Mouse (Mus musculus): ENCODE data around the gene Ufc1. TPM values are rescaled to one million over a fixed set of nuclear protein-coding genes. Genes with fewer than 3 reads are reported as not detected.

Gene Ufc1
- total RNA-seq, 1 experiment, result 78.8 TPM

GRCm38 (mm10) chr1:171258921-171259320 is 35.9 kb downstream of the Ufc1 start:
- Histone ChIP-seq H3K4me1 (ENCODE audit: control insufficient read depth in 2 of 2, insufficient read depth in 2 of 2, low read length in 2 of 2, poor library complexity in 1 of 2) (peaks cover 0 to 7% of the 10 kb centered on the region in 2 experiments; a peak in 1 of 4 replicates), H3K4me3 (ENCODE audit: insufficient read depth in 1 of 2, low read depth in 1 of 2, low read length in 2 of 2, poor library complexity in 1 of 2, severe bottlenecking in 1 of 2) (peak overlapping the region; percentile 20 to 45; a peak in 2 of 4 replicates), H3K27ac (ENCODE audit: insufficient read depth, low read depth, low read length, poor library complexity, severe bottlenecking) (no peak overlapping the region), H3K9me3 (ENCODE audit: control insufficient read depth, insufficient read depth, low read depth, low read length) (no peaks in the 10 kb centered on the region), H3K36me3 (ENCODE audit: control insufficient read depth, insufficient read depth, low read length, poor library complexity, severe bottlenecking) (no peaks in the 10 kb centered on the region), H3K9ac (ENCODE audit: insufficient read depth, low read depth, low read length, poor library complexity, severe bottlenecking) (peak overlapping the region; percentile 30)
- TF ChIP-seq ZNF384 (IDR thresholded peaks at IDR 0.05; ENCODE audit: low read depth, low read length) (no peak), MAFK (IDR thresholded peaks at IDR 0.05; ENCODE audit: insufficient read depth, low read depth, low read length) (no peak), CHD2 (IDR thresholded peaks at IDR 0.05; ENCODE audit: low read depth, low read length) (no peak), HCFC1 (IDR thresholded peaks at IDR 0.05; ENCODE audit: borderline replicate concordance, insufficient read depth, low read length) (no peak), ZC3H11A (IDR thresholded peaks at IDR 0.05; ENCODE audit: borderline replicate concordance, low read depth, low read length) (no peak)
- no peak for DNase-seq (ENCODE audit: low read depth, low spot score)
- in situ Hi-C loops (cut with MboI; ENCODE audit: low sequenced_read_pairs in 2 of 2, unreplicated experiment in 2 of 2), result no loop called here

GRCm38 (mm10) chr1:171257781-171258180 is 37.0 kb downstream of the Ufc1 start:
- Histone ChIP-seq H3K27ac (ENCODE audit: insufficient read depth, low read depth, low read length, poor library complexity, severe bottlenecking) (no peak overlapping the region), H3K4me1 (ENCODE audit: control insufficient read depth in 2 of 2, insufficient read depth in 2 of 2, low read length in 2 of 2, poor library complexity in 1 of 2) (peaks cover 0 to 10% of the 10 kb centered on the region in 2 experiments; a peak in 1 of 4 replicates), H3K36me3 (ENCODE audit: control insufficient read depth, insufficient read depth, low read length, poor library complexity, severe bottlenecking) (no peaks in the 10 kb centered on the region), H3K4me3 (ENCODE audit: insufficient read depth in 1 of 2, low read depth in 1 of 2, low read length in 2 of 2, poor library complexity in 1 of 2, severe bottlenecking in 1 of 2) (no peak overlapping the region), H3K9ac (ENCODE audit: insufficient read depth, low read depth, low read length, poor library complexity, severe bottlenecking) (no peak overlapping the region), H3K9me3 (ENCODE audit: control insufficient read depth, insufficient read depth, low read depth, low read length) (no peaks in the 10 kb centered on the region)
- DNase-seq (ENCODE audit: low read depth, low spot score), result no peak
- in situ Hi-C loops (cut with MboI; ENCODE audit: low sequenced_read_pairs in 2 of 2, unreplicated experiment in 2 of 2), result no loop called here
- TF ChIP-seq ZC3H11A (IDR thresholded peaks at IDR 0.05; ENCODE audit: borderline replicate concordance, low read depth, low read length) (no peak), MAFK (IDR thresholded peaks at IDR 0.05; ENCODE audit: insufficient read depth, low read depth, low read length) (peak; percentile 82)

DNA sequence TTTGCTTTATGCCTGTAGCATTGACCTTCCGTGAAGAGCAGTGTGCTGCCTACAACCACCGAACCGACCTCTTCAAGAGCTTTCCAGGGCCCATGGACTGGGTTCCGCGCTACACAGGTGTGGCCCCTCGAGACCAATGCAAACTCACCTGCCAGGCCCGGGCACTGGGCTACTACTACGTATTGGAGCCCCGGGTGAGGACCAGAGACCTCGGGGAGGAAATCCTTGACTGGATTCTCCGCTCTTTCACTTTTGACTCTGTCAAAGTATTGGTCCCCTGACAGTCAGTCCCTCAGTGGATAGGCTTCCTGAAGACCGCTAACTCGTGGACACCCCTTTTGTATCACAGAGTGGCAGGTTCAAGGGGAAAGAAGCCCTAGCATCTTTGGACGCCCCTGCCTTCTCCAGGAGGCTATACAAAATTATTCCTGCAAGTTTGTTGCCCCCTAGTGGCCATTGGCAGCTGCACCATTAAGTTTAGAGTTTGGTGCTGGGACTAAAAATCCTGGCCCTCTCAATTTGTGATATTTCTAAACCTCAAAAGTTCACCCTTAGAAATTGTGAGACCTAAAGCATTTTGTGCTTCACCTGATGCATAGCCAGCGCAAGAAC is 37.8 kb downstream of the Ufc1 start:
- peak; percentile 62 for DNase-seq (ENCODE audit: low read depth, low spot score)
- TF ChIP-seq MAFK (IDR thresholded peaks at IDR 0.05; ENCODE audit: insufficient read depth, low read depth, low read length) (no peak), ZC3H11A (IDR thresholded peaks at IDR 0.05; ENCODE audit: borderline replicate concordance, low read depth, low read length) (no peak), HCFC1 (IDR thresholded peaks at IDR 0.05; ENCODE audit: borderline replicate concordance, insufficient read depth, low read length) (no peak), CHD2 (IDR thresholded peaks at IDR 0.05; ENCODE audit: low read depth, low read length) (no peak), ZNF384 (IDR thresholded peaks at IDR 0.05; ENCODE audit: low read depth, low read length) (no peak)
- no peak overlapping the region for H3K9ac ChIP-seq (ENCODE audit: insufficient read depth, low read depth, low read length, poor library complexity, severe bottlenecking)
- no peak overlapping the region for H3K27ac ChIP-seq (ENCODE audit: insufficient read depth, low read depth, low read length, poor library complexity, severe bottlenecking)
- H3K9me3 ChIP-seq (ENCODE audit: control insufficient read depth, insufficient read depth, low read depth, low read length), result no peaks in the 10 kb centered on the region
- H3K4me3 ChIP-seq (ENCODE audit: insufficient read depth in 1 of 2, low read depth in 1 of 2, low read length in 2 of 2, poor library complexity in 1 of 2, severe bottlenecking in 1 of 2), result peak overlapping the region; percentile 16 to 41; a peak in 3 of 4 replicates
- peaks cover 0 to 7% of the 10 kb centered on the region in 2 experiments; a peak in 1 of 4 replicates for H3K4me1 ChIP-seq (ENCODE audit: control insufficient read depth in 2 of 2, insufficient read depth in 2 of 2, low read length in 2 of 2, poor library complexity in 1 of 2)
- H3K36me3 ChIP-seq (ENCODE audit: control insufficient read depth, insufficient read depth, low read length, poor library complexity, severe bottlenecking), result no peaks in the 10 kb centered on the region
- in situ Hi-C loops (cut with MboI; ENCODE audit: low sequenced_read_pairs in 2 of 2, unreplicated experiment in 2 of 2), result no loop called here

GRCm38 (mm10) chr1:171256095-171256818 is 38.6 kb downstream of the Ufc1 start:
- Histone ChIP-seq H3K4me1 (ENCODE audit: control insufficient read depth in 2 of 2, insufficient read depth in 2 of 2, low read length in 2 of 2, poor library complexity in 1 of 2) (peaks cover 0 to 8% of the 10 kb centered on the region in 2 experiments; a peak in 2 of 4 replicates), H3K27ac (ENCODE audit: insufficient read depth, low read depth, low read length, poor library complexity, severe bottlenecking) (no peak overlapping the region), H3K36me3 (ENCODE audit: control insufficient read depth, insufficient read depth, low read length, poor library complexity, severe bottlenecking) (no peaks in the 10 kb centered on the region), H3K9me3 (ENCODE audit: control insufficient read depth, insufficient read depth, low read depth, low read length) (no peaks in the 10 kb centered on the region), H3K9ac (ENCODE audit: insufficient read depth, low read depth, low read length, poor library complexity, severe bottlenecking) (no peak overlapping the region), H3K4me3 (ENCODE audit: insufficient read depth in 1 of 2, low read depth in 1 of 2, low read length in 2 of 2, poor library complexity in 1 of 2, severe bottlenecking in 1 of 2) (peak overlapping the region; percentile 12 to 20; a peak in 2 of 4 replicates)
- in situ Hi-C loops (cut with MboI; ENCODE audit: low sequenced_read_pairs in 2 of 2, unreplicated experiment in 2 of 2), result no loop called here
- TF ChIP-seq CHD2 (IDR thresholded peaks at IDR 0.05; ENCODE audit: low read depth, low read length), result no peak
- no peak for TF ChIP-seq MAFK (IDR thresholded peaks at IDR 0.05; ENCODE audit: insufficient read depth, low read depth, low read length)
- TF ChIP-seq ZNF384 (IDR thresholded peaks at IDR 0.05; ENCODE audit: low read depth, low read length), result no peak
- no peak for TF ChIP-seq ZC3H11A (IDR thresholded peaks at IDR 0.05; ENCODE audit: borderline replicate concordance, low read depth, low read length)
- TF ChIP-seq HCFC1 (IDR thresholded peaks at IDR 0.05; ENCODE audit: borderline replicate concordance, insufficient read depth, low read length), result no peak
- DNase-seq (ENCODE audit: low read depth, low spot score), result no peak

All from ES-E14 (cell line).